Mouse (Mus musculus) G1E (cell line): ENCODE data around the gene Dync1h1.

Experiments
- CTCF ChIP-seq: IDR thresholded peaks from 2 replicates; pipeline ENCODE4 v1.5.1; 2012; ENCODE audit warnings: low read depth, low read length, inconsistent platforms, mixed read lengths
- GATA1 ChIP-seq: IDR thresholded peaks from 2 replicates; pipeline ENCODE4 v1.6.1; 2012; ENCODE audit warnings: borderline replicate concordance, low read length, inconsistent platforms, mixed read lengths
- GATA2 ChIP-seq: IDR thresholded peaks from 2 replicates; pipeline ENCODE4 v1.6.1; 2012; ENCODE audit warnings: low read depth, low read length, inconsistent platforms, borderline replicate concordance
- POLR2AphosphoS5 ChIP-seq: IDR thresholded peaks from 2 replicates; pipeline ENCODE4 v1.6.1; 2012; ENCODE audit warnings: low read depth, low read length, inconsistent platforms; ENCODE audit not compliant: insufficient replicate concordance
- TAL1 ChIP-seq: conservative IDR thresholded peaks from 2 replicates; pipeline ENCODE4 v1.6.1; 2012; ENCODE audit warnings: low read depth, low read length, inconsistent platforms, mixed read lengths

GRCm38 (mm10) chr12:110588622-110589021 is 12.6 kb upstream of the Dync1h1 start:
- TF ChIP-seq CTCF = no peak
- no peak for TF ChIP-seq TAL1
- no peak for TF ChIP-seq GATA1
- no peak for TF ChIP-seq GATA2
- TF ChIP-seq POLR2AphosphoS5 = no peak
